Mouse (Mus musculus) stomach, embryonic 14.5 days (tissue): Measurements from ENCODE around the gene Ovol2. TPM values are rescaled to one million over a fixed set of nuclear protein-coding genes. Genes with fewer than 3 reads are reported as not detected.

Experiments used
- ATAC-seq: fragments of 200-750 bp; cut with Nextera tagmentation; 2 replicates; pipeline ENCODE4 v1.8.0; 2017; ENCODE audit warnings: low read depth, moderate TSS enrichment; ENCODE audit not compliant: insufficient number of reproducible peaks, insufficient read depth, low FRiP score
- H3K27ac ChIP-seq: fragments of 300-500 bp; sonication (generic); 2 replicates; pipeline ENCODE4 v1.5.1; 2014; ENCODE audit warnings: mild to moderate bottlenecking, low read length, moderate library complexity, mixed read lengths
- H3K27me3 ChIP-seq: fragments of 300-500 bp; sonication (generic); 2 replicates; pipeline ENCODE4 v1.6.1; 2014; ENCODE audit warnings: low read length, control low read depth, mixed read lengths; ENCODE audit not compliant: control insufficient read depth, insufficient read depth
- H3K36me3 ChIP-seq: fragments of 300-500 bp; sonication (generic); 2 replicates; pipeline ENCODE4 v1.6.1; 2014; ENCODE audit warnings: mild to moderate bottlenecking, control low read depth, low read length, moderate library complexity, mixed read lengths; ENCODE audit not compliant: control insufficient read depth, insufficient read depth
- H3K4me1 ChIP-seq: fragments of 300-500 bp; sonication (generic); 2 replicates; pipeline ENCODE4 v1.6.1; 2014; ENCODE audit warnings: low read length, control low read depth, mixed read lengths; ENCODE audit not compliant: control insufficient read depth, insufficient read depth
- H3K4me2 ChIP-seq: fragments of 300-500 bp; sonication (generic); replicated peaks from 2 replicates; pipeline ENCODE4 v1.6.1; 2014; ENCODE audit warnings: low read depth, low read length, control low read depth
- H3K4me3 ChIP-seq: fragments of 300-500 bp; sonication (generic); 2 replicates; pipeline ENCODE4 v1.5.1; 2014; ENCODE audit warnings: low read depth, low read length, control low read depth
- H3K9ac ChIP-seq: fragments of 300-500 bp; sonication (generic); replicated peaks from 2 replicates; pipeline ENCODE4 v1.6.1; 2014; ENCODE audit warnings: low read depth, mild to moderate bottlenecking, control low read depth, low read length, moderate library complexity, mixed read lengths
- H3K9me3 ChIP-seq: fragments of 300-500 bp; sonication (generic); 2 replicates; pipeline ENCODE4 v1.6.1; 2016; ENCODE audit warnings: low read depth, low read length, control low read depth; ENCODE audit not compliant: control insufficient read depth
- WGBS: fragments of 180-500 bp; shearing (Covaris S2); extraction: QIAGEN DNeasy Blood & Tissue Kit; methylation state at CpG from one replicate; pipeline ENCODE4 v1.1.7; 2014; 5-methylcytosine and 5-hydroxymethylcytosine counted together
- polyA plus RNA-seq: library from polyadenylated mRNA; unstranded; fragments of >200 nt; fragmentation: Nextera tagmentation; extraction: Ambion mirVana; gene quantifications from 2 replicates; pipeline ENCODE4 v1.2.1, GENCODE M21; 2014

The Ovol2 gene
- polyA plus RNA-seq, 1 experiment from 2014 or later = 4.0 TPM

DNA sequence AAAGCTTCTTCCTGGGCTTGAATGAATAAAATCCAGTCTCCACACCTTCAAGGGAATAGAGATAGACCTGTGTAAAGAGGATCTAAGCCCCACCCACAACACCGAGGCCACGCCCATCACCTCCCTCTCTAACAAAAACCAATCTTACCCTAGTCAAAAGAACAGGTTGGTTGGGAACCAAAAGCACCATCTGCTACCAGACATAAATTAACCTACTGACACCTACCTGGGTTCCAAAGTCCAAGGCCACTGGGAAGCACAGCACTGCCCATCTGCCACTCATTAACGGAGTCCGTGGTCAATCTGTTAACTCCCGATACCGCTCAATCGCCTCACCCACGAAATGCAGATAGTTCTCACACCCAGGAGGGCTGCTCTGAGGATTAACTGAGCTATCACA, 23.4 kb downstream of the Ovol2 start:
- no peak for ATAC-seq
- Histone ChIP-seq H3K9ac (no peak overlapping the region), H3K36me3 (no peaks in the 10 kb centered on the region), H3K27me3 (no peaks in the 10 kb centered on the region), H3K4me3 (no peak overlapping the region), H3K4me1 (no peaks in the 10 kb centered on the region), H3K9me3 (no peaks in the 10 kb centered on the region), H3K27ac (no peak overlapping the region), H3K4me2 (no peak overlapping the region)
- 51% methylated on average over 8 of the region's 8 CpGs for WGBS

DNA sequence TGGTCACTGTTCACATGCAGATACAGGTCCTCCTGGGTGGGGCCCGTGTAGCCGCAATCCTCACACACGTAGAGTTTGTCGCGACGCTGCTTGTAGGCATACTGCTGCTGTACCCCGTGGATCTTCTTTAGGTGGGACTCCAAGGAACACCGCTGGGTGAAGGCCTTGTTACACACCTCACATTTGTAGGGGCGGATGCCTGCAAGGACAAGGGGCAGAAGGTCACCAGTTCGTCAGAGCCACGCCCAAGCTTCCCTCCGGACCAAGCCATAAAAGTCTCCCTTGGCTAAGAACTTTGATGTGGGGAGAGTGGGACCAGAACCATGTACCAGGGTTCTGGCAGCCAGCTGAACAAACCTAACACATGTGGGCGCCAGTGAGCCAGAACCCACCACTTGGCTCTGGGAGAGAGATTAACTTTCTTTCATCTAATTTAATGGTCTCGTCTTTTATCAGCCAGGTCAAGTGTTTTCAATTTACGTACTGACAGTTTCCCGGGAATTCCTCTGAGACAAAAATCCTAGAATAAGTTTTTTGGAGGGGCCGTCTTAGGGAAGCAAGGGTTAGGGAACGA, 26.1 kb downstream of the Ovol2 start:
- no peak overlapping the region for H3K27ac ChIP-seq

DNA sequence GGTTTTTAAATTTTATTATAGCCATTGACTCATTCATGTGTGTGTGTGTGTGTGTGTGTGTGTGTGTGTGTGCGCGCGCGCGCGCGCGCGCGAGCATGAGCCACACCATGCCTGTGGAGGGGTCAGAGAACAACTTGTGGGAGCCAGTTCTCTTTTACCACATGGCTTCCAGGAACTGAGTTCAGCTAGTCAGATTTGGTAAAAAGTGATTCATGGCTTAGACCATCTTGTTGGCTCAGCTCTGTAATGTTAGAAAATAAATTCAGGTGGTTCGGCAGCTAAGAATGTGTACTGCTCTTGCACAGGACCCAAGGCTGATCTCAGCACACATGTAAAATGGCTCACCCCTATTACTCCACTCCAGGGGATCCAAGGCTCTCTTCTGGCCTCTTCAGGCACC, 30.8 kb downstream of the Ovol2 start:
- Histone ChIP-seq H3K9me3 (no peaks in the 10 kb centered on the region), H3K4me2 (no peak overlapping the region), H3K27me3 (no peaks in the 10 kb centered on the region), H3K4me3 (no peak overlapping the region), H3K9ac (no peak overlapping the region), H3K36me3 (no peaks in the 10 kb centered on the region), H3K4me1 (no peaks in the 10 kb centered on the region), H3K27ac (no peak overlapping the region)
- ATAC-seq = no peak
- WGBS = 95% methylated on average over 11 of the region's 11 CpGs

More for the DNA sequence above, 26.1 kb downstream of the Ovol2 start:
- H3K4me3 ChIP-seq = no peak overlapping the region
- WGBS = 64% methylated on average over 18 of the region's 18 CpGs
- no peaks in the 10 kb centered on the region for H3K27me3 ChIP-seq
- H3K9me3 ChIP-seq = no peaks in the 10 kb centered on the region
- H3K4me2 ChIP-seq = no peak overlapping the region
- H3K36me3 ChIP-seq = no peaks in the 10 kb centered on the region
- ATAC-seq = no peak
- H3K4me1 ChIP-seq = no peaks in the 10 kb centered on the region
- no peak overlapping the region for H3K9ac ChIP-seq

DNA sequence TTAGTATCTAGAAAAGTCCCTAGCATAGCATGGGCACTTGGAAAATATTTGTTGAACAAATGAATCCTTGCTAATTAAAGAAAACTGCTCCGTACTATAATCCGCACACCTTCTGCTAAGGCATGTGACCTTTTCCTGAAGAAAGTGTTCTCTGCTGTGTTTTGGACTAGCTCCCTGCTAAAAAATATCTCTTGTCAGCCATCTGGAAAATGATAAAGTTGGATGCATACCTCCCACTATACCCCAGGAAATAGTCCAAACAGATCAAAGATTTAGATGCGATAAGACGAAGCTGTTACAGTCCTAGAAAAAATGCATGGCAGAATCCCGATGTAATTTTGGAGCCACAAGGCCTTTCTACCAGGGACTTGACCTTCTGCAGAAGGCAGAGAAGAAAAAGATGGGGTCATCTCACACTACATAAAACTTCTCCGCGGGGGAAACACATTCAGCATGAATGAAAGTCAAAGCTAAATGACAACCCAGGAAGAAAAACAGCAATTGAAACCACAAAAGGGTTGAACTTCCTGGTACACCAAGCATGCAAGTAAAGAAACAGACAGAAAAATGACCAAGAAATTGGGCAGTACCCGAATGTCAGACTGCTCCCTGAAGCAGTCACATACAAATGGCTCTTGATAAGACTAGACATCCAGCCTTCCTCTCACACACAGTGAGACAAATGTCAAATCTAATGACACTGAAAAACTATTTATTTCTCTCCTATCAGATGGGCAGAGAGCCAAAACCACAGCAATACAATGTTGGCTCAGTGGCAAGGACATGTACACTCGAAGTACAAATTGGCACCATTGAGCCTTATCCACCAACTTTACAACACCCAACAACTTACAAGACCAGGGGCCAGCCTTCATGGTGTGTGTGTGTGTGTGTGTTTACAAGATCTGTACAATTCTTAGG, 31.9 kb downstream of the Ovol2 start:
- 50% methylated on average over 9 of the region's 9 CpGs for WGBS
- no peak overlapping the region for H3K27ac ChIP-seq
- no peak overlapping the region for H3K4me2 ChIP-seq
- H3K27me3 ChIP-seq = no peaks in the 10 kb centered on the region
- no peak for ATAC-seq
- no peaks in the 10 kb centered on the region for H3K4me1 ChIP-seq
- H3K4me3 ChIP-seq = no peak overlapping the region
- no peaks in the 10 kb centered on the region for H3K36me3 ChIP-seq
- H3K9ac ChIP-seq = no peak overlapping the region
- no peaks in the 10 kb centered on the region for H3K9me3 ChIP-seq

DNA sequence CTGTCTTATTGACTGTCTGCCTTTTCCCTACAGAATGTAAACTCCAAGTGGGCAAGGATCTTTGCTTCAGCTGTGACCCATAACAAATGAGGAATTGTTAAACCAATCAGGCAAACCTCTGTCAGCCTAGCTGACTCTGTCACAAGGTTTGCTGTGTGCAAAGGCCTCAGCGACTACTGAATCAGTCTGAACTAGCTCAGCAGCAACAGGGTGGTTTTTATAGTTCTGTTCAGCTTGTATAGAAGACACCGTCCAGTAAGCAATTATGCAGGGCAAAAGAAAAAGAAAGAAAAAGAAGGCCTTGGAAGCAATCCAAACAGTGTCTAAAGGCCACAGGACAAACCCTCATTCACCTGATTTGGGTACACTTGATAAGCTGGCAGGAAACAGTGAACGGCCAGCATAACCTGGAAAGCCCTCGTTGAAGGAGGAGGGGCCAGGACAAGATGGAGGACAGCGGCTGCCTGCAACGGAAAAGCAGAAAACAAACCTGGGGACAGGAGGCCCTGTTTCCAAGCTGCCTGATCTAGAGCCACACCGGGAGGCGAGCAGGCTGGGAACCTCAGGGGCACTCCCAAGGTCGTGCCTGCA, 36.7 kb downstream of the Ovol2 start:
- H3K4me1 ChIP-seq = no peaks in the 10 kb centered on the region
- no peak overlapping the region for H3K4me2 ChIP-seq
- 55% methylated on average over 9 of the region's 9 CpGs for WGBS
- no peak for ATAC-seq
- no peaks in the 10 kb centered on the region for H3K36me3 ChIP-seq
- H3K27me3 ChIP-seq = no peaks in the 10 kb centered on the region
- no peak overlapping the region for H3K9ac ChIP-seq
- no peak overlapping the region for H3K4me3 ChIP-seq
- H3K27ac ChIP-seq = no peak overlapping the region
- H3K9me3 ChIP-seq = no peaks in the 10 kb centered on the region

DNA sequence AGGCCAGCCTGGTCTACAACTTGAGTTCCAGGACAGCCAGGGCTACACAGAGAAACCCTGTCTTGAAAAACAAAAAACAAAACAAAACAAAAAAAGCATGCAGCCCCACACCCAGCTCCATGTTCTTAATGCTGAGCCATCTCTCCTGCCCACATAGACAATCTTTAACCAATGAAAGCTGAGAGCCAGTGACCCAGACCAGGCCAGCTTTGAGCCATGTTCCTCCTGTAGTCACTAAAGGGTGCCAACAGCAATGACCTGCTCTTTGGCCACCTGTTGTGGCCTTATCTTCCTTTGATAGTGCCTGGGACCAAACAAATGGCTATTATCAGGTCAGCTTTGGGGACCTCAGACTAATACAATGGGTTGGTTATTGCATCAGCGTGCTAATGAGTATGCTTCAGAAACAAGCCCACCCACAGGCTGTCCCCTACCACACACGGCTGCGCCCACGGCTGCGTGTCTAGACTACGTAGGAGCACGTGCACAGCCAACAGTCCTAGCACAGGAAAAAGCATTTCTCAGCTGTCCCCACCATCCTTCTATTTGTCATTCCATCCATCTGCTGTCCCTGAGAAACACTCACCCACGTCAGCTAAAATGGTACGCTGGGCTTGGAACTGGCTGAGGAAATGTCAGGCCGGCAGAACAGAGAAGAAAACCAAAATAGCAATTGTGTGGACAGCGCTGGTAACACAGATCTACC, 40.2 kb downstream of the Ovol2 start:
- no peak overlapping the region for H3K4me2 ChIP-seq
- H3K4me1 ChIP-seq = no peaks in the 10 kb centered on the region
- H3K9ac ChIP-seq = no peak overlapping the region
- H3K27ac ChIP-seq = no peak overlapping the region
- 72% methylated on average over 11 of the region's 11 CpGs for WGBS
- no peaks in the 10 kb centered on the region for H3K27me3 ChIP-seq
- no peaks in the 10 kb centered on the region for H3K36me3 ChIP-seq
- no peak for ATAC-seq
- no peak overlapping the region for H3K4me3 ChIP-seq
- H3K9me3 ChIP-seq = no peaks in the 10 kb centered on the region

DNA sequence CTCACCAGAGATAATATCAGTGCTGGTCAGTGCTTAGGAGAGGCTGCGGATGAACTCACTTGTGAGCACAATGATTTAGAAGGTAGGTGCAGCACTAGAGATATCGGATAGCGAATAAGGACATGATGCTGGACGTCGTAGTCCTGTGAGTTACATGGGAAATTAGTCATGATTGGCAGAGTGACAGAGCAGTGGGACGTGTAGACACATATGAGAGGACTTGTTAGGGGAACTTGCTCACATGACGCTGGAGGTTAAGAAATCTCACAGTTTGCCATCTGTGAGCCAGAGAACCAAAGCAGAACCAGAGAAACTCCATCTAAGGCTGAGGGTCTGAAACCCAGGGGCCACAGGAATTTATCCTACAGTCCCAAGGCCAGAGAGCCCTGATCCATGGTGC, 41.6 kb downstream of the Ovol2 start:
- no peak overlapping the region for H3K4me3 ChIP-seq
- no peaks in the 10 kb centered on the region for H3K4me1 ChIP-seq
- no peak overlapping the region for H3K27ac ChIP-seq
- H3K9me3 ChIP-seq = no peaks in the 10 kb centered on the region
- no peak overlapping the region for H3K4me2 ChIP-seq
- no peak for ATAC-seq
- H3K36me3 ChIP-seq = no peaks in the 10 kb centered on the region
- H3K9ac ChIP-seq = no peak overlapping the region
- WGBS = 80% methylated on average over 7 of the region's 7 CpGs
- no peaks in the 10 kb centered on the region for H3K27me3 ChIP-seq

DNA sequence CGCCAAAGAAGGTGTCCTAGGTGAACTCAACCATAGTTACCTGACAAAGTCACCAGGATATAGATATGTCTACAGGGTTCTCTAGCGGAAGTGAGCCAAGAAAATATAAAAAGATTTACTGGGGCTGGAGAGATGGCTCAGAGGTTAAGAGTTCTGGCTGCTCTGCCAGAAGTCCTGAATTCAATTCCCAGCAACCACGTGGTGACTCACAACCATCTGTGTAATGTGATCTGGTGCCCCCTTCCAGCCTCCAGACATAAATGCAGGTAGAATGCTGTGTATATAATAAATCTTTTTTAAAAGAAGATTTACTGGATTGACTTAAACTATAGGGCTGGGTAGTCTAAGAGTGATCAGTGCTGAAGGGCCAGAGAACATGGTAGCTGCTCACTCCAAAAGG, 50.5 kb downstream of the Ovol2 start:
- ATAC-seq = no peak
- WGBS = 58% methylated on average over 3 of the region's 3 CpGs

More for the DNA sequence above, 50.5 kb downstream of the Ovol2 start:
- no peaks in the 10 kb centered on the region for H3K9me3 ChIP-seq
- H3K27ac ChIP-seq = no peak overlapping the region
- H3K4me3 ChIP-seq = no peak overlapping the region
- H3K4me2 ChIP-seq = no peak overlapping the region
- no peak overlapping the region for H3K9ac ChIP-seq
- H3K27me3 ChIP-seq = no peaks in the 10 kb centered on the region
- H3K36me3 ChIP-seq = peaks cover 15% of the 10 kb centered on the region; the same call in 1 of the 2 replicates
- no peaks in the 10 kb centered on the region for H3K4me1 ChIP-seq
